Mouse (Mus musculus) cerebellum, adult 9-11 months (tissue): ENCODE data around the gene Plpp2.

ENCODE experiments used
- DNase-seq: peaks from one replicate; pipeline ENCODE4 v3.0.0; 2022

The Plpp2 gene

DNA sequence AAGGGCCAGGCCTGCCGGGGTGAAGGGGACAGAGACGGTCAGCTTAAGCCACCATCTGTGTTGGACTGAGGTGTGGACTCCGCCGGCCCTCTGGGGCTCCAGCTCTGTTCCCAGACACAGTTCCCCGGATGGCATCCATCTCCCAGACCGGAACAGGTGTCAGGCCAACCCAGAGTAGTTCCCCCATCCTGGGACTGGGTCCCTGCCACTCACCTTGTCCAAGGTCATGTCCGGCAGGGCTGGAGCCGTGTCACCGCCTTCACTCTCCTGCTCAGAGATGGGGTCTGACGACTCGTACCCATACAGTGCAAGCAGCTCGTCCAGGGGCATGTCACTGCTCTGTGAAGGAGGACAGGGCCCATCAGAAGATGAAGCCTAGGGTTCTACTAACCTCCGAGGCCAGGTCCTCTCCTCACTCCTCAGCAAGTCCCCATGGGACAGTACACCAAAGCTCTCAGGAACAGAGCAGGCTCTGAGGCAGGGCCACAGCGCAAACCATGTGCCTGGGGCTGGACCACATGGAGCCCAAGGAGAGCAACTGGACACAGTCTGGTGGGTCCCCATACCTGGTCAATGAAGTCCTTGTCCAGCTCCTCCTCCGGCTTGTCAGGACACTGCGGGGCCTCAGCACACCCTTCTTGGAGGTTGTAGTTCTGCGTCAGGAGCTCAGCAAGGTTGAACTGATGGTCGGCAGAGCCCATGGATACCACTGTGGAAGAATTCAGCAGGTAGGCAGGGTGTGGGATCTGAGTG, 15.6 kb upstream of the Plpp2 start:
- DNase-seq, result no peak

DNA sequence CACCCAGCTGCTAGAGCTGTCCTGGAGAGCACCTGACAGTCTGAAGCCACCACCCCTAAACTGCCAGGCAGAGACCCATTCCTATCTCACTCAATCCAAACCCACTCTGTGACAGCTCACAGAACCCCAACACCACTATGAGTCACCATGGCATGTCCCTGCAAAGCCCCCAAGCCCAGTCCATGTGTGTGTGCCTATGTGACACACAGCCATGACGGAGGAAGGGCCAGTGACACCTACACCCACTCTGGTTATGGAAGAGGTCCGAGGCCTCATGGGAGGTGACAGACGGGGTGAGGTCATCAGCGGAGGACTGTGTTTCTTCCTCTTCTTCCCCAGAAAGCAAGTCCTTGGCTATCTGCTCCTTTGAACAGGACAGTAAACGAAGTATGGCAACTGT, 14.9 kb upstream of the Plpp2 start:
- no peak for DNase-seq

DNA sequence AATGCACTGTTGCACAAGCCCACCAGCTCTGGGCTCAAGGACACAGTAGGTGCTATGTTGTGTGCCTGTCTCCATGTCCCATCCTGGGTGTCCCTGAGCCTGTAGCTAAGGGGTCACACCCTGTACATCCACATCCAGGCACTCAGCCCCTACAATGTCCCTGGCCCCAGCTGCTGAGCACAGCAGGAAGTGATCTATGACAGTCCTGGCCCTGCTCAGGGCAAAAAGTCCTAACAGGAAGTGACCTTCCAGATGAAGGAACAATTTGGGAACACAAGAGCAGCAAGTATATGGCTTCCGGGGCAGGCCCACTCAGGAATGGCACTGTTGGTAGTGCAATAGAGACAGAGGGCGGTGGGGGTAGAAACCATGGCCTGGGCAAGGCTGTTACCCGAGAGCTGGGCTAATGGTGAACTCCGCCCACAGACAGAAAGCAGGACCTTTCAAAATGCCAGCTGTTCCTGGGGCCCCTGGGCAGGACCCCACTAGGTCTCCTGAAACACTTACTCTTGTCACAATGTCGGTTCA, 13.6 kb upstream of the Plpp2 start:
- no peak for DNase-seq

DNA sequence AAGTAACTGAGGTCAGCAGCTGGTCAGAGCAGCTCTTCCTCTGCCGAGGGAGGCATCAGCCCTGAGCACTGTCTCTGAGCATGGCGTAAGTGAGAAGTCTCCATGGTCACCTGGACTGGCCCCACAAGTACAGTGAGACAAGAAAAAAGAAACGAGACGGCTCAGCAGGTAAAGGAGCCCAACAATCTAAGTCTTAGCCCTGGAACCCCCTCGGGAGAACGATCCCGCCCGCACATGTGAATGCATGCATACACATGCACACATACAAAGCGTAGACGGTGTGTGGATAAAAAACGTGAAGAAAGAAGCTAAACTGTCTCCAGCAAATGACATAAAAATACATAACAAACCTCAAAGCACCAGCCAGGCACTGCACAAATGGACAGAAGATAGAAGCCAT, 12.9 kb upstream of the Plpp2 start:
- no peak for DNase-seq

DNA sequence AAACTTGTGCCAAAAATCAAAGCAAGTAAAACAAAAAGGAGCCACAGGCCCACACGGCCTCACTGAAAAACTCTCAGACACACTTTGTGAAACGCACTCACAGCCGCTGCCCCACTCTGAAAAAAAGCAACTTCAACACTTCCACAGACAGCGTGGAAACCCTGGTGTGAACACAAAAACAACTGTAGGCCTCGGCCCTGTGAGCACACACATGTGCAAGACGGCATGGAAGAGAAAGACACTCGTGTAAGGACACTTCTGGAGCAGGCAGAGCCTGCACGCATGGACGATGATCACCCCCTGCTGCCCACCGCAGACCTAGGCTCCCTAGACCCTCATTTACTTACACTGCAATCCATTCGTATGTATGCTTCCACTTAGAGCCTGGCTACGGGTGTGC, 12.3 kb upstream of the Plpp2 start:
- DNase-seq, result no peak

DNA sequence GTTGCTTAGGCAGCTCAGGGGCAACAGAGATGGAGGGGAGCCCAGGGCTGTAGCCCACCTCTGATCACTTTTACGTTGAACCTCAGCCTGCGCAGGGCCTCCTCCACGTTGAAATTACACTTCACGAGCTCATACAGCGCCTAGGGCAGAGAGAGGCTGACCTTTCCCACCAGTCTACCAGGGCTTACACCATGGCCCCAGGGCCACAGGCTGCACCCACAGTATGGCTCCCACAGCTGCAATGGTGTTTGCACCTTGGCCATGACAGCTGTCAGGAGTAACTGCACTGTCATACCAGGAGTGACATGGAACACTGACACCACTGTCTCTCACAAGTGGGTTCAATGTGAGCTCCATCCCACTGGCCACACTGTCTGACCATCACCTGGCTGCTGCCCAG, 11.0 kb upstream of the Plpp2 start:
- no peak for DNase-seq

DNA sequence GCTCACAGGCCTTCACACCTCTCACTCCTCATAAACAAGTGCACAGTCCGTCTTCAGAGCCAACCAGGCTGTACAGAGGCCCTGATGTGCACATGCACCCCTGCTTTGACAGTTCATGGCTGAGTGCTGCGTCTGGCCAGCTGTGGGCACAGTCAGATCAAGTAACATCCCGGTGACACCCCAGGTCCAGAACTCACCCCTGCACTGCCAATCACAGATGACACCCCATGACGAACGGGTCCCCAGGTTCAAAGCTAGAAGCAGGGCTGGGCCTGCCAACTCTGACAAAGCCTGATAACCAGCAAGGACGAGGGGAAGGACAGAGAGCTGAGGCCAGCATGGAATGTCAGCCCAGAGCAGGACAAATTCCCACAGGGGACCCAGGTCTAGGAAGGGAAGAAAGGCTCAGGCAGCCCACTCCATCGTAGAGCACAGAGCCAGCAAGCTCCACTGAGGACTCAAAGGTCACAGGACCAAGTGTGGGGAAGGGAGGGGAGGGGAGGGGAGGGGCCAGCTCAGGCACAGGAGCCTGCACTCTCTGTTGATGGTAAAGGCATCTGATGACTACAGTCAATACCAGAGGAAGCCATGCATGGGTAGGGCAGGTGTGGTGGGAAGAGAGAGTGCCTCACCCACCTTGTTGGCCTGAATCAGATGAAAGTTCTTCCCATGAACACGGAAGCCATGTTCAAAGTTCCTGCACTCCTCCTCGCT, 10.4 kb upstream of the Plpp2 start:
- peak; percentile 4 for DNase-seq

DNA sequence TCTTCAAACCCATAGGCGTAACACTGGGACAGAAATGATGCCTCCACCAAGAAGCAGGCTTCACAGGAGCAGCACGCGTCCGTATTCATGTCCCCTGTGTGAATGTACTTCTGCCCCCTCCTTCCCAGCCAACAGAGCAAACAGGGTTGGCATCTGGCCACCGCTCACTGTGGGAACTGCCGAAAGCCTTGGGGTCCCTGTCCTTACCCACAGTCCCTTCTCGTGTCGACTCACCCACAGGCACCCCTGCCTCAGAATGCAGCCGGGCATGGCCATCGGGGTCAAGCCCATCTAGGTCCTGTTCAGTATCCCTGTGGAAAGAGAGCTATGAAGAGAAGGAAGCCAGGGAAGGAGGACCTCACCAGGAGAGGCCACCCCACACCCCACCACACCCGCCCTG, 8.6 kb upstream of the Plpp2 start:
- DNase-seq, result no peak

DNA sequence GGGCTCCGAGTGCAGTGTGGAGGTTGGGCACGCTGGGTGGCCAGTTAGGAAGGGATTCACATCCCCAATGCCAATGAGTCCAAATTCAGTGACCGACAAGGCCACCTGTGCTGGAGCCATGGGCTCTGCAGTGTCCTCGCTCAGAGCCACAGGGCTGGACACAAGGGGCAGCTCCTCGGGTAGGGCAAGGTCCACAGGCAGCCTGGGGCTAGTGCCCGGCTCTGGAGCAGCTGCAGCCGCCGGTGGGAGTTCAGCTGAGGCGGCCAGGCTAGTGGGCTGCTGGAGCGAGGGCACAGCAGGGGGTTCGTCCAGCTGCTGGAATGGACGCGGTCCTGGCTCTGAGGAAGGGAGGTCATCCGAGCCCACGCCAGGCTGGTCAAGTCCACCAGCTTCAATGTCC, 7.9 kb upstream of the Plpp2 start:
- no peak for DNase-seq

DNA sequence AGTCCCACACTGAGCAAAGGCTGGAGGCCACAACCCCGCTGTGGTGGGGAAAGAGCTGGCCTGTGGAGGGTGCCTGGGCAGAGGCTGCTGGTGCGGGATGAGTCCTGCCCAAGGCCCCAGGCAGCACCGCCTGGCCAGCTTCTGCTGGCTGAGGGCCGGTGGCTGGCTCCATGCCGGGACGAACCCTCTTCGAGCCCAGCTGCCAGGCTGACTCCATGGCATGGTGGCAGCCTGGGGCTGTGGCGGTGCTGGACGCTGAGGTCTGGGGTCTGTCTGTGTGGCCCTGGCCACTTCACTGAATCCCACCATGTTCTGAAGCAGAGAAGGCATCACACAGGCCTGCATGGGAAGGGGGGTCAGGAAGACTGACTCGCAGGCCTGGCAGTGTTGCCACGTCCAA, 7.2 kb upstream of the Plpp2 start:
- DNase-seq, result no peak

DNA sequence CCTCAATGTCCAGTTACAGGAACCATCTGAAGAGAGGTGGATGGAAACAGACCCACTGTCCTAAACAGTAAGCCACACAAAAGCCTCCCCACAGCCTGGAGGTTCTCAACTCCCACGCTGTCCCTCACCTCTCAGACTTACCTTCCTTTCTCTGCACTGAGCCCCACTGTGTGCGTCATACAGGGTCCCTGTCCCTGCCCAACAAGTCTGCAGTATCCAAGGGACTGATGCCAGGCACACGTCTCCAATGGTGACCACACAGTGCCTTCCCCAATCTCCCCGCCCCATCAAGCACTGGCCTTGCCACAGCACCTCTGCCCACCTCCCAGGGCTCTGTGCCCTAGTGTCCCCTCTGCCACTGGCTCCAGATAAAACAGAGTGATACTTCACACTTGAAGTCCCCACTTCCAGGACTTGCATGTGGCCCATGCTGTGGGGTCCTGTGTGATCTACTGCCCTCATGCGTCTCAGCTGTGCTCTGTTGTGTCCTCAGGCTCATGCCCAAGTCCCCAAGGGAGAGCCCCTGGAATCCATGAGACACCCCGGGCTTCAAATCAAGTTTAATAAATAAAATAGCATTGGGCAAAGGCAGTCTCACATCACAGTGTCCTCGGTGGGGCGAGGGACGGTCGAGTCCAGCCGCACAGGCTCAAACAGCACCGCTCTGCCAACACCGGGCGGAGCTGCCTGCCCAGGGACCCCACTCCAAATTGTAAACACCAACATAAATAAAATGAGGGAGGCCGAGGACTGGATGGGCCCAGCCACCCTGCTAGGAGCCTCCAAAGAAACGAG, 6.3 kb upstream of the Plpp2 start:
- DNase-seq, result peak; percentile 3

DNA sequence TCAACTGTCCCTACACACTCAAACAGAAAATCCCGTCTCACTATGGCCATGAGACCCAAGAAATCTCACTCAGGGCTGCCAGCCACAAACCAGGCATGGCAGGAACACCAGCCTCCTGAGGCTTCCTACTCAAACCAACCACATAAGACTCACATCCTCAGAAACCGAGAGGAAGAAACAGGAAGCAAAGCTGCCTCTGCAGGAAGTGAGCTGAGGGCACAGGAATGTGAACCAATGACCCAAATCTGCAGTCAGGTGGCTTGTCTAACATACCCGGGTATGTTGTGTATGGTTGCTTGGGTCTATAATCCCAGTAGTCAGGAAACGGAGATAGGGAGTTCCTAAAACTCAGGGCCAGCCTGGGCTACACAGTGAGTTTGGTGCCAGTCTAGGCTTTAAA, 5.3 kb upstream of the Plpp2 start:
- DNase-seq, result peak; percentile 1

DNA sequence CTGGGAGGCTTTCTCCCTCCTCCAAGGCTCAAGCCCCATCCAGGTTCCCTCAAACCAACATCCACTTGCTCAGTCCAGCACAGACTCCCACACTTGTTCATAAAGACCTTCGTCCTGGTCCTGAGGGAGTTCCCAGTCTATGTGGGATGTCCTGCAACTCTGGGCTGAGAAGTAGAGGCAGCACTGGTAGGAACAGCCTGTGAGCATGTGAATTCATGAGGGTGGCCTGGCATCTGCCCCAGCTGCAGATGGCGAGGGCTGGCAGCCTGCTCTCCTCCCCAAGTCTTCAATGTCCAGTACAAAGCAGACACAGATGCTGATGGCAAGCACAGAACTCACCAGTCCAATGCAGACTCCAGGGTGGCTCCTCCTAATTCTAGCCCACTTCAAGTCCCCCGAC, 4.7 kb upstream of the Plpp2 start:
- DNase-seq, result peak; percentile 4

DNA sequence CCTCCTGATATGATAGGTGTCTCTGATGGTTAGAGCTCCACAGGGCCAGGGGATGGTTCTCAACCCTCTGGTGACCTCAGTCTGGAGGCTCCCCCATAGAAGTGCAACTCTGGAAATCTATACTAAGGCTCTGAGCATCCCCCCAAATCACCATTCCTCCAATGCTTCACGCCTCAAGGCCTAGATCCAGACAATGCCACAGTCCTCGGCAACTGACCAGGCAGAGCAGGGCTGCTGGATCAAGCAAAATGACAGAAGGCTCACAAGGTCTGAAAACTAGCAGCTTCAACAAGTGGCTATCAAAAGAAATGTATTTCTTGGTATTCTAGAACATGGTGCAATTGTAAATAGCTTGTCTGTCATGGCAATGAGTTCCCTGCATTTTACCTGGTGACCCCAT, 4.2 kb upstream of the Plpp2 start:
- DNase-seq, result peak; percentile 1

DNA sequence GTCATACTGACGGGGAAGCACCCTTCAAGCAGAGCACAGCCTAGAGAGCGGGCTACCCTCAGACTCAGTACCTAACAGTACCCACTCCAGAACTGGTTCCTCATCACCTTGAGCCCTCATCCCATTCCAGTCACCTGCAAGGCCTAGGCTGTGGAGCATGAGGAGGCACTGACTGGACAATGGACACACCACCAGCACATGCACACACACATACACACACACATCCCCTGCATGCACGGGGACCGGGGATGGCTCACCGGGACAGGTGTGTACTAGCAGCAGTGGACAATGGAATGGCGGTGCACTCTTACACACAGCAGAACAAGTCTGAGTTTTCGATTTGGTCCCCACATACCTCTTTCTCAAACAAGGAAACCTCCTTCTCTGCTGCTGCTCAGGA, 3.7 kb upstream of the Plpp2 start:
- DNase-seq, result no peak

DNA sequence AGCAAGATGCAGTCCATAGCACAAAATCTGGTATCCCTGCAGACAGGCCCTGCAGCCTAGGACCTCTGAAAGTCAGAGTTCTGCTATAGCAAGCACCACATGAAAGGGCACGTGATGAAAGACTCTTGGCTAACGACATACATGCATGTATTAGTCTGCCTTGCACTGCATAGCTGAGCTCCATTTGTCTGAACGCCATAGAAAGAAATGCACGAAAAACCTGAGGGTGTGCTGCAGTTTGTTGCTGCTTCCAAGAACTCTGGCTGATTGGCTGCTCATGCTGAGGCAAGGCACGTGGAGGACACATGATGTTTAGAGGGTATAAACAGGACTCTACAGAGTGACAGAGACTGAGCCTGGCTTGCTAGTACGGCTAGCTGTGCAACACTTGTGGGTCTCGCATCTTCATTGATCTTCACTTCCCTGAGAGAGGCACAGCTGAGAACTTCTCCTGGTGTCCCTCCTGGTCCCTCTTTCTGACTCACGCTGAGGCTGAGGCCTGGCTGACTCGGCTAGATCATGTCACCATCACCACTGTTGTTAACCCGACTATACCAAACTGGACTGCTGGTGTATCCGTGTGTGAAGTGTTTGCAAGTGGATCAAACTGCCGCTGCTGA, 3.0 kb upstream of the Plpp2 start:
- no peak for DNase-seq

DNA sequence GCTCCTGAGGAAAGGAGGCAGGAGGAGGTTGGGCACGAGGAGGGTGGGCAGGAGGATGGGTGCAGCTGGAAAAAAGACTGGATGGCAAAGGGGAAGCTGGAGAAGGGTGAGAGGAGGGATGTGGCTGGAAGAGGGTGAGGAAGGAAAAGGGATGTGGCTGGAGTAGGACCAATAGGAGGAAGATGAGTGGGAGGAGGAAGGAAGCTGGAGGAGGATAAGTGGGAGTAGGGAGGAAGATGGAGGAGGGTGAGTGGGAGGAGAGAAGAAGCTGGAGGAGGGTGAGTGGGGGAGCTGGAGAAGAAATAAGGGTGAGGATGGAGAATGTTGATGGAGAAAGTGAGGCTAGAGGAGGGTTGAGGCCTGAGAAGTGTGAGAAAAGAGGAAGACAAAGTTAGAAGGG, 1.8 kb upstream of the Plpp2 start:
- DNase-seq, result no peak

DNA sequence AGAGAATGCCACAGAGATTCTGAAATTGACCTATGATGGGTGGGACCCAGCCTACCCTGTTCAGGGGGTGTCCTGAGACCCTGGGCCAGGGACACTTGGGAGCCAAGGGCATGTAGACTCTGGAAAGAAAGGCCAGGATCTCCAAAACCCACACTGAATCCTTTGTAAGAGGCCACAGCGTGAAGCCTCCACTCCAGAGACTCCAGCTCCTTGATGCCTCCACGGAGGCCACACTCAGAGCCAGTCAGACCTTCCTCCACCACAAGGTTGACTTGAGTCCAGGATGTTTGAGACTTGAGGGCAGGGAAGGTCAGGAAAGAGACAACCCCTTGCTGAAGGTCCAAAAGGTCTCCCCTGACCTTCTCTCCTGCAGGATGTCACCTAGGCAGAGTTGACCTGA, 830 bp upstream of the Plpp2 start:
- DNase-seq, result peak; percentile 13

DNA sequence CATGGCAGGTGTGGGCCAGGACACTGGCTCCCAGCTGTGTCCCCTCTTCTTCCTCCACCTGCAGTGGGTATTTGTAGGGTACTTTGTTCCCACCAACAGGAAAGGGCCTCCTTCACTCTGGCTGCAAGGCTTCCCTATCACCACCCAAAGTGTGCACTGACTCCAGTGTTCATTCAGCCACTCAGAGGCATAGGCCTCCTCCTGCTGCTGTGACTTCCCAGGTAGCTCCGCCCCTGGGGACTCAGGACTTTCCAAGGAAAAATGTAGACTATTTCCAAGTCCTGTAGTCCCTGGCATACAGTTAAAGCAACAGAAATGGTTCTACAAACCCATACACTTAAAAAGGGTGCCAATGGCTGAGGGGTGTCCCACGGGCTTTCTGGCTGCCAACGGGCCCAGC, 918 bp downstream of the Plpp2 start:
- no peak for DNase-seq

DNA sequence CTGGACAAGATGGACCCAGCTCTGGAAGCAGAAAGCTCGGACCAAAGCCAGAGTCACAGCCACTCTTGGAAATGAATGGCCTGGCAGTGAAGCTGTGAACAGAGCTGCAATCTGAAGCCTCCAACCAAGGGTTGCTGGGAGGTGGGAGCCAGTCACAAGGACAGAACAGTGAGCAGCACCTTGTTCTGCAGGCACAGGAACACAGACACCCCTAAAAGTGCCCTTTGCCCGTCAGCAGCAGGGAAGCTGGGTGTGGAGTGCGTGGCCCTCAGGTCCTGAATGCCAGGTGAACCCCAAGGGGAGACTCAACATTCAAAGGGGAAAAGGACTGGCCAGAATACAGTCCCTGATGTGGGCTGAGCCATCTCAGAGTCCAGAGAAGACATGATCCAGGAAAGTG, 2.0 kb downstream of the Plpp2 start:
- DNase-seq, result peak; percentile 5

DNA sequence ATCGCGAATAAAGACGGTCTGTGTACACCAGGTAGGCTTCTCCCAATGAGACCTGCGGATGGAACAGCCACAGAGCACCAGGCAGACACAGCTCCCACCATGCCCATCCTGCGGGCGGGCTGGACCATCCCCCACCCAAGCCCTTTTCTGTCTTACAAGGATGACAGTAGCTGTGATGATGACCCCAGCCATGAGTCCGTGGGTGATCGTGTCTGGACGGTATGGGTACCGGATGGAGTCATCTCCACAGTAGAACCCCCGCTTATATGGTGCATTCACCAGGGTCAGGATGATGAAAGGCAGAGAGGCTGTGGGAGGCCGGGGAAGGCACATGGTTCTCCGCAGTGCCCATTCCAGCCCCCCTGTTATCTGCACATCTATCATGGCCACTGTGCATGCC, 2.9 kb downstream of the Plpp2 start:
- peak; percentile 2 for DNase-seq

DNA sequence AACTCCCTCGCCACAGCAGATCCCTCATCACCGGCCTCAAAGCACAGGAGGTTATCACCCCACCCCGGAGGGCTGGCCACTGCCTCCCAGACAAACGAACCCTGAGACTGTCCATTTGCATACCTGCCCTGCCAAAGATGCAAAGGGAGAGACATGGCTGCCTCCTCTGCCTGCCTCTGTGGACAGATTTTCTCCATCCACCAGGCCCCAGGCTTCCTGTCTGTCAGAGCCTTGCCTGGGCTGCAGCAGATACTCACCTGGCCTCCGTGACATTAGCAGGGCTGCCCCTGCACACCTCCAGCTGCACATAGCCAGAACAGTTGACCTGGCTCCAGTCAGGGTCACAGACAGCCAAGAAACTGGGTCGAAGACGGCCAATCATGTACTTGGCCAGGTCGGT, 3.4 kb downstream of the Plpp2 start:
- peak; percentile 4 for DNase-seq

DNA sequence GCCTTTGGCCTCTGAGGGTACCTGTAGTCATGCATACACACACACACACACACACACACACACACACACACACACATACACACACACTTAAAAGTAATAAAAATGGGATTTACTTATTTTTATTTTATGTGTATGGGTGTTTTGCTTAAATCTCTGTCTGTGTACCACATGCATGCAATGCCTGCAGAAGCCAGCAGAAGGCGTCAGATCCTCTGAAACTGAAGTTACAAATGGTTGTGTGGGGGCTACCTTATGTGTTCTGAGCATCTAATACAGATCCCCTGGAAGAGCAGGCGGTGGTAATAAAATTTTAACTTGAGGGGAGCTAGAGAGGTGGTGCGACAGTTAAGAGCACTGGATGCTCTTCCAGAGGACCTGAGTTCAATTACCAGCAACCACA, 5.5 kb downstream of the Plpp2 start:
- DNase-seq, result no peak
